ENCODE assay signal across 10 mouse cellular contexts in the genomic region with DNA sequence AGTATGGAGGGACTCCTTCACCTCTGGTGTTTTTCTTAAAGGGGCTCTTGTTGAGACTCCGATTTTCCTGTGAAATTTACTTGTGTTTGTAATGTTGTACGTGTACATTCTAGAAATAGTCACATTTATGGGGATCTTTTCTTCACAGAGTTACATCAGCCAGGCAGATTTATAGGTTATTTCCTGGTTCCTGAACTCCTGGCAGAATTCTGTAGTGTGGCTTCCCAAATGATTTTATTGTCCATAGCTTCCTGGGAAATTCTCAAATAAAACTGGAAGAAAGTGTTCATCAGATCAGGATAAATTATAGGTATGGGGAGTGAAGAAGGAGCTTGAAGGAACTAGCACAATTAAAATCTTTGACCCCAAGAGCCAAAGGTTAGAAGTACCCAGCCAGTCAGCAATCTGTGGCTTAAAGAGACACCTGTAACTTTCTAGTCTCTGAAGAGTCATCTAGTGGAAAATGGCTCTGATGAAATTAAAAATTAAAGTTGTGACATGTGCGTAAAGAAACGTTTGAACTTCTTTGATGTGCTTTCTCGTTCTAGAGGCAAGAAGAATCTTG.
A peak's percentile ranks its signal among the peaks of the same experiment; 100 is the strongest.
DNase-seq lines count a peak whose midpoint lies in the region; ATAC-seq and TF ChIP-seq lines count a peak whose summit lies in the region.
"Had no signal": no experiment of that assay in that cellular context is flagged by ENCODE, and none has a peak within 500 bp of the region (broad histone marks: within the 10 kb centered on the region; RNA-seq: fewer than 3 reads in every experiment).

No protein-coding gene starts in this region.

- H3K9me3 ChIP-seq in embryonic facial prominence, embryonic 13.5 days, result no peaks in the 10 kb centered on the region
- no peaks in the 10 kb centered on the region for H3K9me3 ChIP-seq in embryonic facial prominence, embryonic 10.5 days
- H3K9me3 ChIP-seq in hindbrain, embryonic 16.5 days (ENCODE audit: control insufficient read depth, low read length), result no peaks in the 10 kb centered on the region
- no peaks in the 10 kb centered on the region for H3K9me3 ChIP-seq in hindbrain, embryonic 12.5 days (replicated peaks)
- H3K9me3 ChIP-seq in lung, embryonic 16.5 days (ENCODE audit: control insufficient read depth, low read length), result no peaks in the 10 kb centered on the region
- H3K9me3 ChIP-seq in lung, postnatal 0 days (ENCODE audit: low read length), result no peaks in the 10 kb centered on the region
- no peaks in the 10 kb centered on the region for H3K9me3 ChIP-seq in neural tube, embryonic 15.5 days (replicated peaks)
- H3K9me3 ChIP-seq: hindbrain, embryonic 13.5 days had no signal

- H3K9ac ChIP-seq in embryonic facial prominence, embryonic 13.5 days, result no peak overlapping the region
- H3K9ac ChIP-seq in hindbrain, embryonic 16.5 days (ENCODE audit: low read depth, low read length), result no peak overlapping the region
- no peak overlapping the region for H3K9ac ChIP-seq in hindbrain, embryonic 12.5 days
- H3K9ac ChIP-seq in lung, embryonic 16.5 days (ENCODE audit: low read length), result peak overlapping the region; percentile 8; the same call in 1 of the 2 replicates
- no peak overlapping the region for H3K9ac ChIP-seq in lung, postnatal 0 days (replicated peaks; ENCODE audit: low read depth)
- H3K9ac ChIP-seq in neural tube, embryonic 15.5 days (replicated peaks), result no peak overlapping the region
- H3K9ac ChIP-seq: hindbrain, embryonic 13.5 days had no signal

- H3K27me3 ChIP-seq in embryonic facial prominence, embryonic 13.5 days, result no peaks in the 10 kb centered on the region
- peaks cover 4% of the 10 kb centered on the region; the same call in 1 of the 2 replicates for H3K27me3 ChIP-seq in embryonic facial prominence, embryonic 10.5 days (replicated peaks; ENCODE audit: low read depth, poor library complexity, severe bottlenecking)
- H3K27me3 ChIP-seq in hindbrain, embryonic 16.5 days (replicated peaks; ENCODE audit: control insufficient read depth, insufficient read depth, low read length), result no peaks in the 10 kb centered on the region
- H3K27me3 ChIP-seq in hindbrain, embryonic 12.5 days, result peaks cover 2% of the 10 kb centered on the region; the same call in 1 of the 2 replicates
- H3K27me3 ChIP-seq in lung, embryonic 16.5 days (ENCODE audit: control insufficient read depth, insufficient read depth, low read depth, low read length), result no peaks in the 10 kb centered on the region; the same call in 1 of the 2 replicates
- no peaks in the 10 kb centered on the region for H3K27me3 ChIP-seq in lung, postnatal 0 days (replicated peaks; ENCODE audit: insufficient read depth, low read length)
- no peaks in the 10 kb centered on the region for H3K27me3 ChIP-seq in neural tube, embryonic 15.5 days (replicated peaks)
- H3K27me3 ChIP-seq: hindbrain, embryonic 13.5 days had no signal

- no peaks in the 10 kb centered on the region for H3K4me1 ChIP-seq in embryonic facial prominence, embryonic 13.5 days
- H3K4me1 ChIP-seq in embryonic facial prominence, embryonic 10.5 days, result no peaks in the 10 kb centered on the region
- no peaks in the 10 kb centered on the region for H3K4me1 ChIP-seq in hindbrain, embryonic 16.5 days (ENCODE audit: control insufficient read depth, insufficient read depth, low read depth, low read length)
- H3K4me1 ChIP-seq in hindbrain, embryonic 12.5 days, result no peaks in the 10 kb centered on the region
- no peaks in the 10 kb centered on the region for H3K4me1 ChIP-seq in lung, embryonic 16.5 days (replicated peaks; ENCODE audit: control insufficient read depth, insufficient read depth, low read length)
- no peaks in the 10 kb centered on the region for H3K4me1 ChIP-seq in lung, postnatal 0 days (ENCODE audit: insufficient read depth, low read depth, low read length)
- H3K4me1 ChIP-seq in neural tube, embryonic 15.5 days, result no peaks in the 10 kb centered on the region
- H3K4me1 ChIP-seq: hindbrain, embryonic 13.5 days had no signal

- H3K4me2 ChIP-seq in embryonic facial prominence, embryonic 13.5 days, result peak overlapping the region; percentile 38; the same call in 1 of the 2 replicates
- H3K4me2 ChIP-seq in hindbrain, embryonic 16.5 days (ENCODE audit: low read length), result peak overlapping the region; percentile 24; the same call in 1 of the 2 replicates
- H3K4me2 ChIP-seq in hindbrain, embryonic 12.5 days (replicated peaks), result no peak overlapping the region; the same call in 1 of the 2 replicates
- peak overlapping the region; percentile 44 for H3K4me2 ChIP-seq in lung, embryonic 16.5 days (ENCODE audit: low read depth, low read length)
- H3K4me2 ChIP-seq in lung, postnatal 0 days (replicated peaks; ENCODE audit: low read depth, low read length), result no peak overlapping the region; the same call in 1 of the 2 replicates
- H3K4me2 ChIP-seq in neural tube, embryonic 15.5 days, result peak overlapping the region; percentile 13; the same call in 1 of the 2 replicates
- H3K4me2 ChIP-seq: hindbrain, embryonic 13.5 days had no signal

- TF ChIP-seq CTCF in lung, postnatal 0 days (IDR thresholded peaks at IDR 0.05), result no peak

- 64% methylated on average over 5 of the region's 5 CpGs for WGBS in embryonic facial prominence, embryonic 13.5 days
- WGBS in embryonic facial prominence, embryonic 10.5 days, result 81% methylated on average over 5 of the region's 5 CpGs
- WGBS in hindbrain, embryonic 16.5 days, result 75% methylated on average over 5 of the region's 5 CpGs
- WGBS in hindbrain, embryonic 12.5 days, result 77% methylated on average over 5 of the region's 5 CpGs
- WGBS in lung, embryonic 16.5 days, result 58% methylated on average over 5 of the region's 5 CpGs
- 53% methylated on average over 5 of the region's 5 CpGs for WGBS in lung, postnatal 0 days
- WGBS in neural tube, embryonic 15.5 days, result 64% methylated on average over 5 of the region's 5 CpGs

- TF ChIP-seq EP300 in lung, postnatal 0 days (IDR thresholded peaks at IDR 0.05), result no peak

- no peak overlapping the region for H3K27ac ChIP-seq in embryonic facial prominence, embryonic 13.5 days
- H3K27ac ChIP-seq in embryonic facial prominence, embryonic 10.5 days (replicated peaks), result no peak overlapping the region
- H3K27ac ChIP-seq in hindbrain, embryonic 16.5 days (ENCODE audit: low read depth, low read length), result no peak overlapping the region
- H3K27ac ChIP-seq in hindbrain, embryonic 12.5 days, result no peak overlapping the region
- no peak overlapping the region for H3K27ac ChIP-seq in lung, embryonic 16.5 days (ENCODE audit: low read length)
- no peak overlapping the region for H3K27ac ChIP-seq in lung, postnatal 0 days (ENCODE audit: low read length)
- H3K27ac ChIP-seq in neural tube, embryonic 15.5 days (replicated peaks), result no peak overlapping the region
- H3K27ac ChIP-seq: hindbrain, embryonic 13.5 days had no signal

- no peaks in the 10 kb centered on the region for H3K36me3 ChIP-seq in embryonic facial prominence, embryonic 13.5 days
- H3K36me3 ChIP-seq in embryonic facial prominence, embryonic 10.5 days (replicated peaks), result no peaks in the 10 kb centered on the region
- H3K36me3 ChIP-seq in hindbrain, embryonic 16.5 days (ENCODE audit: control insufficient read depth, insufficient read depth, low read length), result no peaks in the 10 kb centered on the region
- no peaks in the 10 kb centered on the region for H3K36me3 ChIP-seq in hindbrain, embryonic 12.5 days
- no peaks in the 10 kb centered on the region for H3K36me3 ChIP-seq in lung, embryonic 16.5 days (ENCODE audit: control insufficient read depth, insufficient read depth, low read length)
- no peaks in the 10 kb centered on the region for H3K36me3 ChIP-seq in lung, postnatal 0 days (ENCODE audit: insufficient read depth, low read length)
- no peaks in the 10 kb centered on the region for H3K36me3 ChIP-seq in neural tube, embryonic 15.5 days
- H3K36me3 ChIP-seq: hindbrain, embryonic 13.5 days had no signal

- H3K4me3 ChIP-seq in embryonic facial prominence, embryonic 13.5 days, result no peak overlapping the region
- H3K4me3 ChIP-seq in embryonic facial prominence, embryonic 10.5 days, result no peak overlapping the region
- H3K4me3 ChIP-seq in hindbrain, embryonic 16.5 days (ENCODE audit: low read length), result no peak overlapping the region
- H3K4me3 ChIP-seq in hindbrain, embryonic 12.5 days, result no peak overlapping the region
- no peak overlapping the region for H3K4me3 ChIP-seq in lung, embryonic 16.5 days (ENCODE audit: low read length)
- H3K4me3 ChIP-seq in lung, postnatal 0 days (ENCODE audit: low read depth, low read length), result no peak overlapping the region
- no peak overlapping the region for H3K4me3 ChIP-seq in neural tube, embryonic 15.5 days (replicated peaks)
- H3K4me3 ChIP-seq: hindbrain, embryonic 13.5 days had no signal

- no peak for DNase-seq in embryonic facial prominence, embryonic 10.5 days (ENCODE audit: low spot score)
- DNase-seq in lung, postnatal 0 days (ENCODE audit: low spot score), result no peak
- no peak for DNase-seq in retina, embryonic 14.5 days (ENCODE audit: low spot score)
- DNase-seq: gastrocnemius, postnatal 25 days had no signal

- ATAC-seq in embryonic facial prominence, embryonic 13.5 days (ENCODE audit: insufficient number of reproducible peaks, insufficient read depth, low FRiP score, low TSS enrichment, low read depth), result no peak
- ATAC-seq in hindbrain, embryonic 16.5 days, result no peak
- no peak for ATAC-seq in hindbrain, embryonic 12.5 days (ENCODE audit: low FRiP score)
- no peak for ATAC-seq in lung, embryonic 16.5 days (ENCODE audit: low read depth)
- no peak for ATAC-seq in lung, postnatal 0 days
- ATAC-seq in neural tube, embryonic 15.5 days (ENCODE audit: low FRiP score), result no peak

Comparison
In these comparisons a context has a peak if more than half of its experiments do, and no peak if none do; other contexts are left out.
1. H3K4me2 ChIP-seq: peak in embryonic facial prominence, embryonic 13.5 days (single experiment), hindbrain, embryonic 16.5 days (single experiment), lung, embryonic 16.5 days (single experiment) and neural tube, embryonic 15.5 days (single experiment); none in hindbrain, embryonic 12.5 days (single experiment) and lung, postnatal 0 days (single experiment).